21 mouse cellular contexts compared by ENCODE assay signal in genomic region chr7:27572133-27572532, GRCm38 (mm10). TPM values are rescaled to one million over a fixed set of nuclear protein-coding genes. Genes with fewer than 3 reads are reported as not detected.
DNase-seq lines count a peak whose midpoint lies in the region; ATAC-seq and TF ChIP-seq lines count a peak whose summit lies in the region.
"Had no signal": no experiment of that assay in that cellular context is flagged by ENCODE, and none has a peak within 500 bp of the region (broad histone marks: within the 10 kb centered on the region; RNA-seq: fewer than 3 reads in every experiment).

No protein-coding gene starts in this region.

- peaks cover 87% of the 10 kb centered on the region for H3K36me3 ChIP-seq in E14TG2a.4 (ENCODE audit: insufficient read depth, low read length)
- peaks cover 36% of the 10 kb centered on the region for H3K36me3 ChIP-seq in ES-E14 (ENCODE audit: control insufficient read depth, insufficient read depth, low read length, poor library complexity, severe bottlenecking)
- peaks cover 78% of the 10 kb centered on the region for H3K36me3 ChIP-seq in midbrain, embryonic 14.5 days (ENCODE audit: control insufficient read depth, insufficient read depth, low read length)

- WGBS in midbrain, embryonic 14.5 days, result over 99% methylated on average over 4 of the region's 4 CpGs

- H3K9me3 ChIP-seq in E14TG2a.4 (ENCODE audit: low read length) (no peaks in the 10 kb centered on the region), ES-E14 (ENCODE audit: control insufficient read depth, insufficient read depth, low read depth, low read length) (no peaks in the 10 kb centered on the region)
- H3K9me3 ChIP-seq in midbrain, embryonic 14.5 days (ENCODE audit: control insufficient read depth, low read length), result no peaks in the 10 kb centered on the region
- H3K9me3 ChIP-seq: embryonic facial prominence, embryonic 10.5 days; G1E; heart, embryonic 13.5 days; hindbrain, embryonic 12.5 days had no signal

- H3K4me1 ChIP-seq in E14TG2a.4 (replicated peaks; ENCODE audit: low read depth, low read length) (peaks cover 88% of the 10 kb centered on the region), ES-E14 (ENCODE audit: control insufficient read depth in 2 of 2, insufficient read depth in 2 of 2, low read length in 2 of 2, poor library complexity in 1 of 2) (peaks cover 12 to 21% of the 10 kb centered on the region in 2 experiments)
- H3K4me1 ChIP-seq in bone marrow macrophage, adult 2 months (ENCODE audit: control insufficient read depth, insufficient read depth, low read length), result peaks cover 36% of the 10 kb centered on the region
- no peaks in the 10 kb centered on the region for H3K4me1 ChIP-seq in midbrain, embryonic 14.5 days (ENCODE audit: control insufficient read depth, insufficient read depth, low read length)
- H3K4me1 ChIP-seq: embryonic facial prominence, embryonic 10.5 days; heart, embryonic 13.5 days; hindbrain, embryonic 12.5 days had no signal

- H3K27me3 ChIP-seq in E14TG2a.4 (ENCODE audit: insufficient read depth, low read length), result no peaks in the 10 kb centered on the region
- no peaks in the 10 kb centered on the region for H3K27me3 ChIP-seq in midbrain, embryonic 14.5 days (ENCODE audit: control insufficient read depth, insufficient read depth, low read length)
- H3K27me3 ChIP-seq: heart, embryonic 13.5 days; hindbrain, embryonic 12.5 days had no signal

- H3K4me2 ChIP-seq in midbrain, embryonic 14.5 days (ENCODE audit: low read length), result no peak overlapping the region
- H3K4me2 ChIP-seq: heart, embryonic 13.5 days; hindbrain, embryonic 12.5 days had no signal

- H3K9ac ChIP-seq in ES-E14 (ENCODE audit: insufficient read depth, low read depth, low read length, poor library complexity, severe bottlenecking), result peak overlapping the region; percentile 1; the same call in 1 of the 2 replicates
- no peak overlapping the region for H3K9ac ChIP-seq in midbrain, embryonic 14.5 days (replicated peaks; ENCODE audit: low read length)
- H3K9ac ChIP-seq: heart, embryonic 13.5 days; hindbrain, embryonic 12.5 days had no signal

- DNase-seq in ES-E14 (ENCODE audit: low read depth, low spot score), result peak; percentile 61
- DNase-seq in heart, postnatal 4 days, result no peak
- no peak for DNase-seq in midbrain, embryonic 14.5 days
- DNase-seq in ovary, postnatal 14 days (ENCODE audit: low spot score), result no peak
- DNase-seq: adrenal gland, adult 2 months; adrenal gland, postnatal 25 days; cerebellum, adult 2 months; cerebellum, postnatal 10 days; gastrocnemius, postnatal 36 days; heart, adult 11 months; heart, postnatal 36 days had no signal

- ATAC-seq in monocyte, adult 5-6 weeks (replicated peaks; ENCODE audit: insufficient number of reproducible peaks, low FRiP score, low TSS enrichment, poor library complexity, severe bottlenecking), result peak; percentile 44
- no peak for ATAC-seq in midbrain, embryonic 14.5 days (ENCODE audit: low FRiP score, low TSS enrichment)
- ATAC-seq: CD4-positive, CD25-positive, alpha-beta regulatory T cell, adult 4 months; forebrain, embryonic 14.5 days; hindbrain, embryonic 16.5 days had no signal

- H3K27ac ChIP-seq in ES-E14 (ENCODE audit: insufficient read depth, low read depth, low read length, poor library complexity, severe bottlenecking), result peak overlapping the region; percentile 78
- H3K27ac ChIP-seq in bone marrow macrophage, adult 2 months (ENCODE audit: insufficient read depth, low read depth, low read length), result peak overlapping the region; percentile 50
- no peak overlapping the region for H3K27ac ChIP-seq in midbrain, embryonic 14.5 days (replicated peaks; ENCODE audit: low read depth, low read length)
- H3K27ac ChIP-seq: embryonic facial prominence, embryonic 10.5 days; heart, embryonic 13.5 days; hindbrain, embryonic 12.5 days had no signal

- no peak for TF ChIP-seq CTCF in E14TG2a.4 (conservative IDR thresholded peaks at IDR 0.05; ENCODE audit: low read length)
- no peak for TF ChIP-seq CTCF in bone marrow macrophage, adult 2 months (IDR thresholded peaks at IDR 0.05; ENCODE audit: low read depth, low read length)

- no peak for TF ChIP-seq POLR2A in bone marrow macrophage, adult 2 months (IDR thresholded peaks at IDR 0.05; ENCODE audit: borderline replicate concordance, low read depth, low read length)

- H3K4me3 ChIP-seq in E14TG2a.4 (replicated peaks; ENCODE audit: low read length) (peak overlapping the region; percentile 55), ES-E14 (ENCODE audit: insufficient read depth in 1 of 2, low read depth in 1 of 2, low read length in 2 of 2, poor library complexity in 1 of 2, severe bottlenecking in 1 of 2) (0 out of 4 replicates have a peak overlapping the region, but pooled peaks have one; percentile 2 to 20)
- H3K4me3 ChIP-seq in bone marrow macrophage, adult 2 months (ENCODE audit: insufficient read depth, low read length), result no peak overlapping the region
- no peak overlapping the region for H3K4me3 ChIP-seq in midbrain, embryonic 14.5 days (replicated peaks; ENCODE audit: low read depth, low read length)
- H3K4me3 ChIP-seq: embryonic facial prominence, embryonic 10.5 days; heart, embryonic 13.5 days; hindbrain, embryonic 12.5 days had no signal

- in situ Hi-C loops in ES-E14 (cut with MboI; ENCODE audit: low sequenced_read_pairs in 2 of 2, unreplicated experiment in 2 of 2), result no loop called here

TF ChIP-seq in ES-E14, 5 proteins besides CTCF, POLR2A, EP300 and RAD21:
- TF ChIP-seq HCFC1 (IDR thresholded peaks at IDR 0.05; ENCODE audit: borderline replicate concordance, insufficient read depth, low read length), result no peak
- no peak for TF ChIP-seq CHD2 (IDR thresholded peaks at IDR 0.05; ENCODE audit: low read depth, low read length)
- TF ChIP-seq ZC3H11A (IDR thresholded peaks at IDR 0.05; ENCODE audit: borderline replicate concordance, low read depth, low read length), result no peak
- TF ChIP-seq ZNF384 (IDR thresholded peaks at IDR 0.05; ENCODE audit: low read depth, low read length), result no peak
- no peak for TF ChIP-seq MAFK (IDR thresholded peaks at IDR 0.05; ENCODE audit: insufficient read depth, low read depth, low read length)

RNA-seq across cellular contexts. Expression of gene 2310022A10Rik, which starts 19.1 kb away (rescaled TPM):
- total RNA-seq in ES-E14 (2012; rRNA removed), result 12.6 and 15.9 TPM in 2 replicates
- polyA plus RNA-seq in bone marrow macrophage, adult 2 months (2012; ENCODE audit: insufficient read depth, insufficient read length, missing spikeins), result 53.6 and 59.8 TPM in 2 replicates
- 3.6 to 29.0 TPM (median 10.5 TPM) in 3 replicates for total RNA-seq in monocyte, adult 5-6 weeks (2017)
- 10 to 100 TPM; 54.9 to 58.4 TPM for total RNA-seq in heart, postnatal 4 days (2021)
- 26.3 and 35.3 TPM in 2 replicates for polyA plus RNA-seq in midbrain, embryonic 14.5 days (2014; fragmentation: Nextera tagmentation; extraction: Ambion mirVana)

RNA-seq across cellular contexts. Expression of gene Pld3, which starts 19.1 kb away (rescaled TPM):
- total RNA-seq in ES-E14 (2012; rRNA removed), result 77.9 and 128 TPM in 2 replicates
- polyA plus RNA-seq in bone marrow macrophage, adult 2 months (2012; ENCODE audit: insufficient read depth, insufficient read length, missing spikeins), result 397 TPM in 2 replicates
- total RNA-seq in monocyte, adult 5-6 weeks (2017), result 13.7 to 42.8 TPM (median 31.8 TPM) in 3 replicates
- 10 to 100 TPM; 28.9 to 32.4 TPM for total RNA-seq in heart, postnatal 4 days (2021)
- polyA plus RNA-seq in midbrain, embryonic 14.5 days (2014; fragmentation: Nextera tagmentation; extraction: Ambion mirVana), result 114 and 134 TPM in 2 replicates

RNA-seq across cellular contexts. Expression of gene Akt2, which starts 19.2 kb away (rescaled TPM):
- total RNA-seq in ES-E14 (2012; rRNA removed), result 42.2 and 44.8 TPM in 2 replicates
- 67.1 and 83.5 TPM in 2 replicates for polyA plus RNA-seq in bone marrow macrophage, adult 2 months (2012; ENCODE audit: insufficient read depth, insufficient read length, missing spikeins)
- total RNA-seq in monocyte, adult 5-6 weeks (2017), result 77.2 to 150 TPM (median 108 TPM) in 3 replicates
- total RNA-seq in heart, postnatal 4 days (2021), result 100 to 1,000 TPM; 158 to 164 TPM
- polyA plus RNA-seq in midbrain, embryonic 14.5 days (2014; fragmentation: Nextera tagmentation; extraction: Ambion mirVana), result 51.0 and 67.0 TPM in 2 replicates

RNA-seq across cellular contexts. Expression of gene Hipk4, which starts 49.1 kb away (rescaled TPM):
- 1.7 and 2.1 TPM in 2 replicates for total RNA-seq in ES-E14 (2012; rRNA removed)
- polyA plus RNA-seq in bone marrow macrophage, adult 2 months (2012; ENCODE audit: insufficient read depth, insufficient read length, missing spikeins), result 0.43 TPM in 1 of 2 replicates, not detected in the other
- total RNA-seq in monocyte, adult 5-6 weeks (2017), result not detected in 3 replicates
- total RNA-seq in heart, postnatal 4 days (2021), result 1 to 10 TPM in 1 of 2 experiments, under 1 TPM in 1; 0.83 to 1.0 TPM
- 0.43 and 0.78 TPM in 2 replicates for polyA plus RNA-seq in midbrain, embryonic 14.5 days (2014; fragmentation: Nextera tagmentation; extraction: Ambion mirVana)

Comparison
In these comparisons a context has a peak if more than half of its experiments do, and no peak if none do; other contexts are left out.
1. H3K4me3 ChIP-seq: peak in E14TG2a.4 (single experiment) and ES-E14 (2 of 2); none in bone marrow macrophage, adult 2 months (single experiment) and midbrain, embryonic 14.5 days (single experiment).